Mouse (Mus musculus) MEL (cell line): ENCODE measurements around the gene Yipf1. TPM values are rescaled to one million over a fixed set of nuclear protein-coding genes. Genes with fewer than 3 reads are reported as not detected.

Experiments
- DNase-seq: peaks from one replicate; pipeline ENCODE4 v3.0.0; 2011; ENCODE audit warnings: low read depth, low spot score
- H3K27ac ChIP-seq: 2 replicates; pipeline ENCODE4 v1.5.1; 2012; ENCODE audit warnings: low read depth, mild to moderate bottlenecking, control low read depth, low read length, moderate library complexity; ENCODE audit not compliant: control insufficient read depth
- H3K27me3 ChIP-seq, 2 experiments: fragments of 150-350 bp in 1 of 2; sonication (generic) in 1 of 2; 2 replicates each; pipeline ENCODE4 v1.6.1; 2012; ENCODE audit warnings: low read length in 2 of 2, mild to moderate bottlenecking in 2 of 2, improper control_type of control experiment in 1 of 2, moderate library complexity in 1 of 2; ENCODE audit not compliant: insufficient read depth in 2 of 2, control insufficient read depth in 1 of 2
- H3K36me3 ChIP-seq, 2 experiments: 2 replicates each; pipeline ENCODE4 v1.6.1; 2012 to 2014; ENCODE audit warnings: low read length in 2 of 2, improper control_type of control experiment in 1 of 2, inconsistent platforms in 1 of 2, mild to moderate bottlenecking in 1 of 2; ENCODE audit not compliant: insufficient read depth in 2 of 2, control insufficient read depth in 1 of 2
- H3K4me1 ChIP-seq, 2 experiments: fragments of 150-350 bp in 1 of 2; sonication (generic) in 1 of 2; 2 replicates each; pipeline ENCODE4 v1.6.1; 2012; ENCODE audit warnings: low read length in 2 of 2, improper control_type of control experiment in 1 of 2, mild to moderate bottlenecking in 1 of 2; ENCODE audit not compliant: insufficient read depth in 2 of 2, control insufficient read depth in 1 of 2
- H3K4me3 ChIP-seq, 2 experiments: fragments of 150-350 bp in 1 of 2; sonication (generic) in 1 of 2; 2 replicates each; pipeline ENCODE4 v1.5.1; 2012; ENCODE audit warnings: low read depth in 2 of 2, low read length in 2 of 2, mild to moderate bottlenecking in 2 of 2, moderate library complexity in 2 of 2, control low read depth in 1 of 2, improper control_type of control experiment in 1 of 2; ENCODE audit not compliant: control insufficient read depth in 1 of 2, insufficient read depth in 1 of 2
- H3K79me2 ChIP-seq: 2 replicates; pipeline ENCODE4 v1.6.1; 2012; ENCODE audit warnings: mild to moderate bottlenecking, low read length, moderate library complexity; ENCODE audit not compliant: control insufficient read depth, poor library complexity, insufficient read depth
- H3K9ac ChIP-seq: 2 replicates; pipeline ENCODE4 v1.6.1; 2012; ENCODE audit warnings: low read depth, mild to moderate bottlenecking, control low read depth, low read length, moderate library complexity; ENCODE audit not compliant: control insufficient read depth, poor library complexity, severe bottlenecking
- H3K9me3 ChIP-seq: fragments of 150-350 bp; sonication (generic); replicated peaks from 2 replicates; pipeline ENCODE4 v1.6.1; 2012; ENCODE audit warnings: mild to moderate bottlenecking, low read length, improper control_type of control experiment, moderate library complexity; ENCODE audit not compliant: insufficient read depth
- CHD1 ChIP-seq: IDR thresholded peaks from 2 replicates; pipeline ENCODE4 v1.6.1; 2012; ENCODE audit warnings: low read depth, mild to moderate bottlenecking, inconsistent platforms, low read length, improper control_type of control experiment
- CHD2 ChIP-seq: IDR thresholded peaks from 2 replicates; pipeline ENCODE4 v1.6.1; 2011; ENCODE audit warnings: low read length, improper control_type of control experiment
- E2F4 ChIP-seq: IDR thresholded peaks from 2 replicates; pipeline ENCODE4 v1.6.1; 2011; ENCODE audit warnings: low read depth, low read length, improper control_type of control experiment, borderline replicate concordance
- ELF1 ChIP-seq: IDR thresholded peaks from 2 replicates; pipeline ENCODE4 v1.6.1; 2014; ENCODE audit warnings: low read depth, mild to moderate bottlenecking, inconsistent platforms, low read length, improper control_type of control experiment, moderate library complexity
- EP300 ChIP-seq, 2 experiments: IDR thresholded peaks; 2 replicates each; pipeline ENCODE4 v1.6.1; 2011; ENCODE audit warnings: improper control_type of control experiment in 2 of 2, low read length in 2 of 2, low read depth in 1 of 2, mild to moderate bottlenecking in 1 of 2
- ETS1 ChIP-seq: IDR thresholded peaks from 2 replicates; pipeline ENCODE4 v1.6.1; 2012; ENCODE audit warnings: low read depth, mild to moderate bottlenecking, inconsistent platforms, low read length, improper control_type of control experiment, moderate library complexity
- GABPA ChIP-seq: IDR thresholded peaks from 2 replicates; pipeline ENCODE4 v1.6.1; 2012; ENCODE audit warnings: low read depth, mild to moderate bottlenecking, inconsistent platforms, low read length, improper control_type of control experiment, moderate library complexity
- GATA1 ChIP-seq: IDR thresholded peaks from 2 replicates; pipeline ENCODE4 v1.6.1; 2011; ENCODE audit warnings: low read depth, low read length, improper control_type of control experiment
- HCFC1 ChIP-seq: IDR thresholded peaks from 2 replicates; pipeline ENCODE4 v1.6.1; 2012; ENCODE audit warnings: low read depth, mild to moderate bottlenecking, inconsistent platforms, low read length, improper control_type of control experiment, moderate library complexity
- MAFK ChIP-seq: IDR thresholded peaks from 2 replicates; pipeline ENCODE4 v1.6.1; 2011; ENCODE audit warnings: low read depth, mild to moderate bottlenecking, low read length, improper control_type of control experiment, borderline replicate concordance
- MAZ ChIP-seq: IDR thresholded peaks from 2 replicates; pipeline ENCODE4 v1.6.1; 2012; ENCODE audit warnings: low read depth, mild to moderate bottlenecking, inconsistent platforms, low read length, improper control_type of control experiment
- MYB ChIP-seq: IDR thresholded peaks from 2 replicates; pipeline ENCODE4 v1.6.1; 2011; ENCODE audit warnings: mild to moderate bottlenecking, low read depth, low read length, improper control_type of control experiment
- MYC ChIP-seq: IDR thresholded peaks from 2 replicates; pipeline ENCODE4 v1.6.1; 2011; ENCODE audit warnings: low read depth, mild to moderate bottlenecking, low read length, improper control_type of control experiment, moderate library complexity
- NELFE ChIP-seq: IDR thresholded peaks from 2 replicates; pipeline ENCODE4 v1.6.1; 2011; ENCODE audit warnings: low read depth, low read length, improper control_type of control experiment
- POLR2A ChIP-seq, 2 experiments: IDR thresholded peaks; 2 replicates each; pipeline ENCODE4 v1.6.1; 2011 to 2012; ENCODE audit warnings: low read length in 2 of 2, mild to moderate bottlenecking in 2 of 2, control low read depth in 1 of 2, improper control_type of control experiment in 1 of 2, low read depth in 1 of 2, moderate library complexity in 1 of 2; ENCODE audit not compliant: control insufficient read depth in 1 of 2, insufficient read depth in 1 of 2, poor library complexity in 1 of 2
- POLR2AphosphoS2 ChIP-seq: IDR thresholded peaks from 2 replicates; pipeline ENCODE4 v1.6.1; 2011; ENCODE audit warnings: low read length, improper control_type of control experiment
- POLR2AphosphoS5 ChIP-seq: IDR thresholded peaks from 2 replicates; pipeline ENCODE4 v1.6.1; 2012; ENCODE audit warnings: low read depth, borderline replicate concordance, mild to moderate bottlenecking, inconsistent platforms, low read length, moderate library complexity, mixed read lengths
- RCOR1 ChIP-seq: IDR thresholded peaks from 2 replicates; pipeline ENCODE4 v1.6.1; 2012; ENCODE audit warnings: low read depth, mild to moderate bottlenecking, inconsistent platforms, low read length, improper control_type of control experiment
- SMC3 ChIP-seq: IDR thresholded peaks from 2 replicates; pipeline ENCODE4 v1.6.1; 2011; ENCODE audit warnings: low read depth, low read length, improper control_type of control experiment
- TBP ChIP-seq: IDR thresholded peaks from 2 replicates; pipeline ENCODE4 v1.8.0; 2011; ENCODE audit warnings: low read depth, low read length, improper control_type of control experiment
- TCF12 ChIP-seq: IDR thresholded peaks from 2 replicates; pipeline ENCODE4 v1.6.1; 2014; ENCODE audit warnings: low read depth, mild to moderate bottlenecking, inconsistent platforms, low read length, improper control_type of control experiment, moderate library complexity
- USF2 ChIP-seq, 2 experiments: IDR thresholded peaks; 2 replicates each; pipeline ENCODE4 v1.6.1; 2011 to 2012; ENCODE audit warnings: improper control_type of control experiment in 2 of 2, low read length in 2 of 2, borderline replicate concordance in 1 of 2, inconsistent platforms in 1 of 2, low read depth in 1 of 2, mild to moderate bottlenecking in 1 of 2; ENCODE audit not compliant: insufficient read depth in 1 of 2
- ZKSCAN1 ChIP-seq: IDR thresholded peaks from 2 replicates; pipeline ENCODE4 v1.6.1; 2012; ENCODE audit warnings: low read depth, mild to moderate bottlenecking, inconsistent platforms, low read length, improper control_type of control experiment, moderate library complexity
- polyA plus RNA-seq, 2 experiments: library from polyadenylated mRNA; stranded (reverse) in 1 of 2; unstranded in 1 of 2; fragments of >175 nt in 1 of 2; fragments of >200 nt in 1 of 2; gene quantifications; 2 replicates each; pipeline versions ENCODE4 v1.2.1 to v1.2.4; 2012; ENCODE audit warnings: low replicate concordance in 2 of 2, low read depth in 1 of 2; ENCODE audit not compliant: insufficient read length in 2 of 2, insufficient read depth in 1 of 2, missing spikeins in 1 of 2
- total RNA-seq: library from RNA; depleted of rRNA; stranded (reverse); fragments of 300-350 nt; gene quantifications from 2 replicates; pipeline ENCODE4 v1.2.3, GENCODE M21; 2012

Gene Yipf1
- total and polyA plus RNA-seq, 3 experiments: 40.6 to 549 (median 43.5) TPM

DNA sequence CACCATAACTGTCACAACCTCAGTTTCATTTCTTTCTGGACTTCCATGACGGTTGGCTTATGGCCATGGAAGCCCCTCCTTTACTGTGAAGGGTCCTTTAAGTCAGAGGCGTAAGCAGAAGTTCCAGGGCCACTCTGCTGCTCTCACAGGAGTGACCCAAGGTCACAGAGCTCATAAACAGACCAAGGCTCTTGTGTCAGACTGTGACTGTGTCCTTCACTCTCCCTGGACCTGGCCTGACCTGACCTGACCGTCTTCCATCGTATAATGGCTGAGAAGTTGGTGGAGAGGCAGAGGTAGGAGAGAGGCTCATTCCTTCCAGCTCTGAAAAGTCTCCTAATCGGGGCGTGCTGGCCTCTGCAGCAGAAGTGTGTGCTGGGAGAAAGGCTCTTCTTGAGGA, 33.1 kb downstream of the Yipf1 start:
- Histone ChIP-seq H3K27me3 (no peaks in the 10 kb centered on the region), H3K27ac (no peak overlapping the region), H3K4me1 (peaks cover 3 to 6% of the 10 kb centered on the region in 2 experiments; a peak in 2 of 4 replicates), H3K9ac (no peak overlapping the region), H3K36me3 (no peaks in the 10 kb centered on the region), H3K9me3 (no peaks in the 10 kb centered on the region), H3K4me3 (no peak overlapping the region), H3K79me2 (no peaks in the 10 kb centered on the region)
- no peak for TF ChIP-seq TCF12
- TF ChIP-seq CHD2: no peak
- TF ChIP-seq E2F4: no peak
- no peak for TF ChIP-seq GABPA
- TF ChIP-seq RCOR1: no peak
- no peak for TF ChIP-seq ZKSCAN1
- no peak for TF ChIP-seq EP300 (IDR thresholded peaks at IDR 0.05; ENCODE audit: low read depth in 1 of 2, low read length in 2 of 2)
- no peak for TF ChIP-seq TBP
- no peak for DNase-seq

DNA sequence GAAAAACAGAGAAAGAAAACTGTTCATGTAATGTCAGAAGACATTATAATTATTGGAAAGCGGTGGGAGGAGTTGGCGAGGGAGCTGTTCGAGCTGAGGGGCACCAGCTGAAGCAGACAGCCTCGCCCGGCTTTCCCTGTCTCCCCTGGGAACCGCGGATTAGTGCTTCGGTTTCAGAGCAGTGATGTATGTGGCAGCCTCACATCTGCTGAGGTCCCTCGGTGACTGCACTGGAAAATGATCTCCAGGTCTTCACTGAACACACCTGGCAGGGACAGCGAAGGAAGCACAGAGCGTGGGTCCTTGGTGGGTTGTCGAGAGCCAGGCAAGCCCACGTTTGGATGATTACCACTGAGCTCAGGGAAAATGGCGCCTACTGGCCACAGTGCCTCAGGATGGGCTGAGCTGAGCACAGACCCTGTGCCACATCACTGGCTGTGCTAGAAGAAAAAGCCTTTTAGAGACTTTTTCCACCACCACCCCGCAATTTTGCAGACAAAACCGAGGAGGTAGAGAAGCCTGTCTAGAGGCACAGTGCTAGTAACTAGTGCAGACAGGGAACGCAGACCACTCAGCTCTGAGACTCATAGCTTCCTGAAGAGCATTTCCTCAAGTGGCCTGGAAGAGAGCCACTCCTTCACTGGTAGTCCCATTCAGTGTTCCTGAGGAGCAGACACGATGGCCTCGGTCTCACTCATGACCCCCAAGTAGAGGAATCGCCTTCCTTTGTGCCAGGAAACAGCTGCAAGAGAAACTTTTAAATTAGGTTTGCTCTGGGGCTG, 34.6 kb downstream of the Yipf1 start:
- Histone ChIP-seq H3K9me3 (no peaks in the 10 kb centered on the region), H3K27ac (no peak overlapping the region), H3K9ac (no peak overlapping the region), H3K4me1 (peaks cover 3 to 6% of the 10 kb centered on the region in 2 experiments; a peak in 2 of 4 replicates), H3K79me2 (no peaks in the 10 kb centered on the region), H3K4me3 (no peak overlapping the region)
- TF ChIP-seq GATA1 (no peak), POLR2AphosphoS5 (no peak), NELFE (no peak), GABPA (no peak), MYB (no peak), TBP (no peak), MAZ (no peak), POLR2AphosphoS2 (no peak), MYC (no peak), USF2 (IDR thresholded peaks at IDR 0.05; ENCODE audit: borderline replicate concordance in 1 of 2, insufficient read depth in 1 of 2, low read depth in 1 of 2, low read length in 2 of 2) (no peak), CHD1 (no peak), TCF12 (no peak), SMC3 (no peak), ZKSCAN1 (no peak), MAFK (no peak), POLR2A (IDR thresholded peaks at IDR 0.05; ENCODE audit: control insufficient read depth in 1 of 2, insufficient read depth in 1 of 2, low read depth in 1 of 2, low read length in 2 of 2, poor library complexity in 1 of 2) (no peak), CHD2 (no peak), ELF1 (no peak), HCFC1 (no peak), ETS1 (no peak)
- TF ChIP-seq, all 39 proteins: peak for 0
- no peaks in the 10 kb centered on the region for H3K27me3 ChIP-seq
- DNase-seq: no peak
- H3K36me3 ChIP-seq: no peaks in the 10 kb centered on the region
